8 mouse cellular contexts compared by ENCODE assay signal in genomic region chr6:91719865-91720533, GRCm38 (mm10). TPM values are rescaled to one million over a fixed set of nuclear protein-coding genes. Genes with fewer than 3 reads are reported as not detected.
A peak's percentile ranks its signal among the peaks of the same experiment; 100 is the strongest.
DNase-seq lines count a peak whose midpoint lies in the region; ATAC-seq and TF ChIP-seq lines count a peak whose summit lies in the region.

No protein-coding gene starts in this region.

- TF ChIP-seq CTCF in lung, adult 2 months (IDR thresholded peaks at IDR 0.05; ENCODE audit: insufficient read depth, low read length): no peak

- peak; percentile 51 to 75 for DNase-seq in cerebellum, postnatal 14 days
- DNase-seq in cerebellum, adult 11-12 months: no peak
- no peak for DNase-seq in lung, adult 2 months
- DNase-seq in kidney, postnatal 4 days: peak; percentile 56 to 73
- DNase-seq in adipocyte (ENCODE audit: low spot score): no peak
- DNase-seq in ovary, postnatal 10 days (ENCODE audit: low spot score): no peak

- peaks cover 14% of the 10 kb centered on the region for H3K36me3 ChIP-seq in lung, embryonic 16.5 days (ENCODE audit: control insufficient read depth, insufficient read depth, low read length)
- peaks cover 26% of the 10 kb centered on the region for H3K36me3 ChIP-seq in midbrain, embryonic 13.5 days

- H3K4me1 ChIP-seq in lung, embryonic 16.5 days (replicated peaks; ENCODE audit: control insufficient read depth, insufficient read depth, low read length): peaks cover 19% of the 10 kb centered on the region
- peaks cover 19% of the 10 kb centered on the region for H3K4me1 ChIP-seq in lung, adult 2 months (ENCODE audit: control insufficient read depth, insufficient read depth, low read length)
- peaks cover 47% of the 10 kb centered on the region for H3K4me1 ChIP-seq in midbrain, embryonic 13.5 days (replicated peaks)

- 0 out of 2 replicates have a peak overlapping the region, but pooled peaks have one; percentile 17 for H3K9ac ChIP-seq in lung, embryonic 16.5 days (ENCODE audit: low read length)
- peak overlapping the region; percentile 47 for H3K9ac ChIP-seq in midbrain, embryonic 13.5 days (replicated peaks)

- 12% methylated on average over 9 of the region's 9 CpGs for WGBS in lung, embryonic 16.5 days
- WGBS in lung, adult 2 months: 36% methylated on average over 9 of the region's 9 CpGs
- under 1% methylated on average over 9 of the region's 9 CpGs for whole genome bisulfite sequencing in midbrain, embryonic 13.5 days

- ATAC-seq in lung, embryonic 16.5 days (ENCODE audit: low read depth): peak; percentile 68
- peak; percentile 77 for ATAC-seq in midbrain, embryonic 13.5 days

- H3K4me2 ChIP-seq in lung, embryonic 16.5 days (ENCODE audit: low read depth, low read length): no peak overlapping the region
- peak overlapping the region; percentile 32 for H3K4me2 ChIP-seq in midbrain, embryonic 13.5 days (replicated peaks)

- peak overlapping the region; percentile 58 for H3K27ac ChIP-seq in lung, embryonic 16.5 days (ENCODE audit: low read length)
- peak overlapping the region; percentile 97 for H3K27ac ChIP-seq in midbrain, embryonic 13.5 days

- H3K9me3 ChIP-seq in lung, embryonic 16.5 days (ENCODE audit: control insufficient read depth, low read length): no peaks in the 10 kb centered on the region
- H3K9me3 ChIP-seq in midbrain, embryonic 13.5 days: no peaks in the 10 kb centered on the region

- no peaks in the 10 kb centered on the region for H3K27me3 ChIP-seq in lung, embryonic 16.5 days (ENCODE audit: control insufficient read depth, insufficient read depth, low read depth, low read length)
- H3K27me3 ChIP-seq in midbrain, embryonic 13.5 days: no peaks in the 10 kb centered on the region

- H3K4me3 ChIP-seq in lung, embryonic 16.5 days (ENCODE audit: low read length): no peak overlapping the region
- H3K4me3 ChIP-seq in lung, adult 2 months (replicated peaks; ENCODE audit: extremely low read depth, low read depth, low read length): no peak overlapping the region
- no peak overlapping the region for H3K4me3 ChIP-seq in midbrain, embryonic 13.5 days (replicated peaks)

- TF ChIP-seq POLR2A in lung, adult 2 months (IDR thresholded peaks at IDR 0.05; ENCODE audit: borderline replicate concordance, extremely low read depth, low read depth, low read length): no peak

RNA-seq across cellular contexts. Expression of gene Slc6a6, which starts 36.1 kb away (rescaled TPM):
- polyA plus RNA-seq in lung, embryonic 16.5 days (2015; fragmentation: Nextera tagmentation; extraction: Ambion mirVana): 47.1 and 51.7 TPM in 2 replicates
- polyA plus RNA-seq in lung, adult 2 months (2012; rRNA removed): 178 and 228 TPM in 2 replicates
- 84.4 and 89.8 TPM in 2 replicates for polyA plus RNA-seq in midbrain, embryonic 13.5 days (2015; fragmentation: Nextera tagmentation; extraction: Ambion mirVana)

Comparison
In these comparisons a context has a peak if more than half of its experiments do, and no peak if none do; other contexts are left out.
1. DNase-seq: peak in cerebellum, postnatal 14 days (2 of 2) and kidney, postnatal 4 days (2 of 2); none in cerebellum, adult 11-12 months (single experiment), lung, adult 2 months (single experiment), adipocyte (single experiment) and ovary, postnatal 10 days (single experiment).